Mouse (Mus musculus) left cerebral cortex, adult 11 months (tissue): ENCODE data around the gene Rnaset2a.
A peak's percentile ranks its signal among the peaks of the same experiment; 100 is the strongest.
"Not testable (repeated sequence)": the region's sequence is repeated elsewhere in the genome, so short reads cannot be mapped to it uniquely, and the experiment has no call there.

Experiments used
- DNase-seq: peaks from one replicate; pipeline ENCODE4 v3.0.0; 2022; ENCODE audit warnings: low spot score

The Rnaset2a gene

GRCm38 (mm10) chr17:8147439-8148316, at the start of gene Rnaset2a, which contains the start of gene Gm49673:
TSS of gene Rnaset2a (minus strand) at chr17:8148097.
TSS of gene Gm49673 (minus strand) at chr17:8147788.
- not testable (repeated sequence) for DNase-seq

GRCm38 (mm10) chr17:8197652-8198051, 49.8 kb upstream of the Rnaset2a start:
- DNase-seq, result no peak

DNA sequence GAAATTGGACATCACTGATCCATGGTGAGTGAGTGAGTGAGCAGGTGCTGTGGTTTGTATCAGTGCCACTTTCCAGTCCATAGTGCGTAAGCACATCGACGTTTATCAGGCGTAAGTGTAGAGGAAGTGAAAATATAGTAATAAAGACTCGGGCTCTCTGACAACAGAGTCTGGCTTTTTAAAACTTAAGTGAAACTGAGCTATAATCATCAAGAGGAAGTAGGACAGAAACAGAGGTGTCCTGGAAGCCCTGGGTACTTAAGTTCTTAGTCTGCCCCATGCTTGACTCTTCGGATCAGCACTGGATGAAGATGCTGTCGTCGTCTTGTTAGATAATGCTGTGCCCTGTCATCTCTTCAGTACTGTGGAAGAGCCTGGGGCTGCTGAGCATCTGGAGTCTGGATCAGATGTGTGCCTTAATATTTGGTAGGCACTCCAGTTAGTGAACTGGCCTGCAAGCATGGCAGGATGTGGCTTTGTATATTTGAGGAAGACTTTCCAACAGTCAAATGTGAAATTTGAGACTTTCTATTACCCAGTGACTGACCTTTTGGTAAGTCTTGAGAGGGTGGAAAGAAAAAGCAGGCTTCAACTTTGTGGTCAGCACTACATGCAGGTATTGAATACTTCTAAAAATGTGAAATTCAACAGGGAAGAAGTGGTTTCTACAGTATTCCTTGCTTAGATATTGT, 47.9 kb upstream of the Rnaset2a start:
- no peak for DNase-seq

- DNase-seq, result peak; percentile 28
Measured at GRCm38 (mm10) chr17:8193678-8194077, 45.8 kb upstream of the Rnaset2a start.

GRCm38 (mm10) chr17:8184217-8184616, 36.3 kb upstream of the Rnaset2a start:
- DNase-seq, result no peak

- DNase-seq, result no peak
Measured at GRCm38 (mm10) chr17:8183815-8184214, 35.9 kb upstream of the Rnaset2a start.

- DNase-seq, result no peak
Measured at GRCm38 (mm10) chr17:8177090-8177489, 29.2 kb upstream of the Rnaset2a start.

DNA sequence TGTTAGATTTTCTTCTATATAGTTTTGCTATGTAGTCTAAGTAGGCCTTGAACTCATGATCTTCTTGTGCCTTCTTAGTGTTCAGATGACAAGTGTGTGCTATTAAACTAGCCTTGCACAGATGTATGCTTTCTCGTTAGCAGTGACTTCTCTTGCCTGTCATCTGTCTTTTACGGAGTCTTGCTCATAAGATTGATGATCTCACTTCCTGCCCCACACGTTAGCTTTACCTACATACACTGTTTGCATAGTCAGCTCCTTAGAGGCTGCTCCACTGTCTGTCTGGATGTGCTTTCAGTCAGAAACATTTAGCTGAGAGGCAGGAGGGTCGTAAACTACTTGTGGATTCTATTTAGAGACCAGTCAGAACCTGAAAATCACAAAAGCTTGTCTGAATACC, 23.2 kb upstream of the Rnaset2a start:
- DNase-seq, result no peak

- DNase-seq, result no peak
Measured at GRCm38 (mm10) chr17:8170331-8170730, 22.4 kb upstream of the Rnaset2a start.

DNA sequence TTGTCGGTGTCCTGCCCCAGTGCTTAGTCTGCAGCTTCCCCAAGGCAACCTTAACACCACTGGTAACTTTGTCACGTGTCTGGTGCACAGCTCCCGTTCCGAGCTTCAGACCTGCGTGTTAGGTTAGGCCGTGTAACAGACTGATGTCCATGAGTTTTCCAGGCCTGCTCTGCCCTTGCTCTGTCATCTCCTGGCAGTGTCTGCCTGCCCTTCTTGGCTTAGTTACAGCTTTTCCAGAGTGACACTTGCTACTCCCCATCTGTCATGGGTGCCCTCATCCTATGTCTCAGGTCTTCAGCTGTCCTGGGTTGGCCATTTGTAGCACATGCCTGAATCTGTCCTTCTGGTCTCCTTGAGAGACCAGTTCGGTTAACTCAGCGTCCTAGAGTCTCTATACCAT, 19.5 kb upstream of the Rnaset2a start:
- DNase-seq, result not testable (repeated sequence)

- DNase-seq, result not testable (repeated sequence)
Measured at GRCm38 (mm10) chr17:8166454-8166853, 18.6 kb upstream of the Rnaset2a start.

- not testable (repeated sequence) for DNase-seq
Measured at GRCm38 (mm10) chr17:8165977-8166376, 18.1 kb upstream of the Rnaset2a start.

DNA sequence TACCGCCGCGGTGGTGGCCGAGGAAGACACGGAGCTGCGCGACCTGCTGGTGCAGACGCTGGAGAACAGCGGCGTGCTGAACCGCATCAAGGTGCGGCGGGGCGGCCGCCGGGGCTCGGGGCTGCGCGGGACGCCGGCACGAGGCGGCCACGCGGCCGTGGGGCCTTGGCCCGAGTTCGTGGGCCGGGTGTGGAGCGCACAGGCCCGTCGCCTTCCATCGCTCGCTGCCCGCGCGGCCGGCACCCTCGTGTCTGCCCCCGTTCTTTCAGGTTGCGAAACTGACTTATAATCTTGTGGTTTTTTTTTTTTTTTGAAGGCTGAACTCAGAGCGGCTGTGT, 17.7 kb upstream of the Rnaset2a start:
- not testable (repeated sequence) for DNase-seq

DNA sequence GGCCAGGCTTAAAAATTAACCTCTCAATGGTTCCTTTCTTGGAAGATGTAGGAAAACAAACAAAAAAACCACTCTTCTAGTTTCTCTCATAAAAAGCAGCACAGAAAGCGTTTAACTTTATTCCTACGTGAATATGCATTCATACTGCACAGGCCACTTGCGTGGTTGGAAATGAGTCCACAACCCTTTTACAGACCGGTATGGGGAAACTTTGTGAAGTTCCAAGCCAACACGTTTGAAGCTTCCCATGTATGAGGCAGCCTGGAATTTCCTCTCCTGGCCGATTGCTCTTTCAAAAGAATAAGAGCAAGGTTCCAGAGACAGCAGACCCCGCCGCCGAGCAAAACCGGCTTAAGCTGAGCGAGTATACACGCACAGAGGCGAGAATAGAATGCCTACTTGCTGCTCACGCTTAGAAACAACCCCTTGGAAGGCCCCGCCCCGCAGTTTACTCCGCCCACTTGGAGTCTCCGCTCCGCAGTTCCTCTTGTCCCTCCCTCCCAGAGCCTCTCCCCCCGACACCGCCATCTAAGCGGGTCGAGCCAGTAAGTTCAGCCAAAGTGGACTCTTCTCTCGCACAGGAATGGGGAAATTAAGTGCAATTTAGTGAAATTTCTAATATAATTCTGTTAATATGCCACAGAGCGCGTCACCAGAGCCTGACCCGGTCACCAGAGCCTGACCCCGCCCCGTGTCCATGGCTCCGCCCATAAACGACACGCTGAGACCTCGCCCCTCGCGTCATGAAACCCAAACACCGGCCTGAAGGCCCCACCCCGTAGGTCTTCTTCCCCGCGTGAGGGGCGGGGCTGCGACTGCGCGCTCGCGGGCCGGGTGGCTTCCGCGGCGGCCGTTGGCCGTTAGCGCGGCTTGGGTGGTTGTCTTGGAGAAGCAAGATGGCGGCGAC, 17.1 kb upstream of the Rnaset2a start, which contains the start of gene Fgfr1op:
Gene Fgfr1op, plus strand, starts transcription at position 801 of the 907 bp plus-strand sequence.
- DNase-seq, result peak; percentile 58

DNA sequence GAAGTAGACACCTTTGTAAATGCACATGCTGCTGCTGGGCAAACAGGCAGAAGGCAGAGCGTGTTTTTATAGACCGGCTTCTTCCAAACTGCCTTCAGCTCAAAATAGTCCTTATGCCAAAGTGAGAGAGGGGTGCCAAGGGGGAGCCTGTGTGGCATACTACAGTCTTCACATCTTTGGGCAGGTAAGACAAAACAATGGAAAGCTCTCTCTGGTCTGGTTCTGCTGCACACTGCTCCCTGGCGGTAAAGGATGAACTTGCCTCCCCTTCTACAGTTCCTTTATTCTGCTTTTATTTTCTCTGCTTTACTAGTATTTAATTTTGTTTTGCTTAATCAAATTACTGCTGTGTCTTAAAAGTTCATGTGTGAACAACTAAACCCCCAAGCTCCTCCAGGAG, 13.1 kb upstream of the Rnaset2a start:
- not testable (repeated sequence) for DNase-seq

GRCm38 (mm10) chr17:8158627-8159026, 10.7 kb upstream of the Rnaset2a start:
- DNase-seq, result not testable (repeated sequence)

GRCm38 (mm10) chr17:8155982-8156381, 8.1 kb upstream of the Rnaset2a start:
- DNase-seq, result not testable (repeated sequence)

- DNase-seq, result not testable (repeated sequence)
Measured at GRCm38 (mm10) chr17:8155010-8155409, 7.1 kb upstream of the Rnaset2a start.

DNA sequence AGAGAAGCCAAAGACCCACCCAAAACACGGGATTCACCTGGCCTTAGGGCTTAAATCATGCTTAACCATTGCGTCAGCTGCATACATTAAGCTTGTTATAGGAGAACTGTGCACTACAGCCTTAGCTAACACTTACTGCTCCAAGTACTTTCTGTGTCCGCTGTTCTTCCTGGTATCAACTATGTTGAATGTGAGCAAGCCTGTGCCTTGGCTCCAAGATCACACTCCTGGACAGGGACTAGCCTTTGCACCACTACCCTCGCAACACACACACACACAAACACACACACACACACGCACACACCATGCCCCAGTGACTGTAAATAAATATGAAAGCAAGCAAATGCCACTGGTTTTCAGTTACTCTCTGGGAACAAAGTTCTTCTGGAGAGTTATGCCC, 966 bp downstream of the Rnaset2a start:
- DNase-seq, result not testable (repeated sequence)

- DNase-seq, result not testable (repeated sequence)
Measured at GRCm38 (mm10) chr17:8143802-8144673, 3.9 kb downstream of the Rnaset2a start.

- DNase-seq, result not testable (repeated sequence)
Measured at GRCm38 (mm10) chr17:8140210-8140609, 7.7 kb downstream of the Rnaset2a start.
